Mouse (Mus musculus) urinary bladder, postnatal 25 days (tissue): ENCODE measurements around the gene Tmem132b.

Source experiments
- DNase-seq: peaks from one replicate; pipeline ENCODE4 v3.0.0; 2022; ENCODE audit warnings: low spot score

Tmem132b gene

GRCm38 (mm10) chr5:125772238-125772637 lies 240.7 kb downstream of the Tmem132b start:
- DNase-seq, result no peak

GRCm38 (mm10) chr5:125772756-125773155 lies 241.2 kb downstream of the Tmem132b start:
- no peak for DNase-seq

GRCm38 (mm10) chr5:125780332-125780731 lies 248.8 kb downstream of the Tmem132b start:
- DNase-seq, result no peak

- no peak for DNase-seq
Observed at GRCm38 (mm10) chr5:125792643-125793042, 261.1 kb downstream of the Tmem132b start.

- no peak for DNase-seq
Observed at GRCm38 (mm10) chr5:125794318-125794717, 262.7 kb downstream of the Tmem132b start.

- no peak for DNase-seq
Observed at GRCm38 (mm10) chr5:125799622-125800021, 268.0 kb downstream of the Tmem132b start.

GRCm38 (mm10) chr5:125800025-125800424 lies 268.5 kb downstream of the Tmem132b start:
- no peak for DNase-seq

GRCm38 (mm10) chr5:125802801-125803200 lies 271.2 kb downstream of the Tmem132b start:
- no peak for DNase-seq

- DNase-seq, result no peak
Observed at GRCm38 (mm10) chr5:125805327-125805726, 273.8 kb downstream of the Tmem132b start.

- DNase-seq, result no peak
Observed at GRCm38 (mm10) chr5:125807861-125808260, 276.3 kb downstream of the Tmem132b start.

- no peak for DNase-seq
Observed at GRCm38 (mm10) chr5:125829342-125829741, 297.8 kb downstream of the Tmem132b start.

GRCm38 (mm10) chr5:125835890-125836289 lies 304.3 kb downstream of the Tmem132b start:
- no peak for DNase-seq

- DNase-seq, result no peak
Observed at GRCm38 (mm10) chr5:125836761-125837160, 305.2 kb downstream of the Tmem132b start.
